Mouse (Mus musculus) ZHBTc4 (cell line): ENCODE measurements around the gene Fam240a.

Experiments used
- DNase-seq: peaks from one replicate; pipeline ENCODE4 v3.0.0-alpha.2; 2011; ENCODE audit warnings: low read depth, low spot score

The Fam240a gene

DNA sequence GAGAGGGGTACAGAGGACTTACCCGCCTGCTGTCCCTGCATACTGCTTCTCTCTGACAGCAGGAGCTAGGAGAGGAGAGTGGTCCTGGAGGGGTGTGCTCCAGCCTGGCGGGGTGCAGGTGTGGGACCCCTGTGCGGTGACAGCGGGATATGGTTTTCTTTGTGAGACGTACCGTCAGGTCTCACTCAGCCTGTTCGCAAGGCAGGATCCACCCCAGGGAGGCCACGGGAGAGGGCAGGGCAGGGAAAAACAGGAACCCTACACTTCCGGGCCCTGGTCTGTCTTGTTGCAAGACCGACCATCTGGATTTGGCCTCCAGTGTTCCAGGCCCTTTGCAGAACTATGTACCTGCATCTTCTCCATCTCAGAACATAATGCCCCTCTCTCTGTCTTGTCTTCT is 23.2 kb downstream of the Fam240a start:
- no peak for DNase-seq

DNA sequence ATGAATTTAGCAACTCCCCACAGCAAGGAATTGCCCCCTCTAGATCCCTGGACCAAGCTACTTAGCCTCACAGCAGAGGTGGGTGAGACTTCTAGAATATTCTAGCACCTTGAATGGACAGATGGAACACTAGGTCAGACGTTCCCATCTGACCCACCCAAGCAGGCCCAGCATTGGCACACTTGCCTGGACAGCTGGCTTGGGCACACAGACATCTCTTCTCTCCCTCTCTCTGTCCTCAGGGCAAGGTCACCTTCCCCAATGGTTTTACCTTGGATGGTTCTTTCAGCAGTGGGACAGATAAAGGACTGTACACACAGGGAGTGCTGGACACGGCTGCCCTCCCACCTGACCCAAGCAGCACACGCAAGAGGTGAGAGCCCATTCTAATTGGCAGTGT is 24.1 kb downstream of the Fam240a start:
- no peak for DNase-seq

DNA sequence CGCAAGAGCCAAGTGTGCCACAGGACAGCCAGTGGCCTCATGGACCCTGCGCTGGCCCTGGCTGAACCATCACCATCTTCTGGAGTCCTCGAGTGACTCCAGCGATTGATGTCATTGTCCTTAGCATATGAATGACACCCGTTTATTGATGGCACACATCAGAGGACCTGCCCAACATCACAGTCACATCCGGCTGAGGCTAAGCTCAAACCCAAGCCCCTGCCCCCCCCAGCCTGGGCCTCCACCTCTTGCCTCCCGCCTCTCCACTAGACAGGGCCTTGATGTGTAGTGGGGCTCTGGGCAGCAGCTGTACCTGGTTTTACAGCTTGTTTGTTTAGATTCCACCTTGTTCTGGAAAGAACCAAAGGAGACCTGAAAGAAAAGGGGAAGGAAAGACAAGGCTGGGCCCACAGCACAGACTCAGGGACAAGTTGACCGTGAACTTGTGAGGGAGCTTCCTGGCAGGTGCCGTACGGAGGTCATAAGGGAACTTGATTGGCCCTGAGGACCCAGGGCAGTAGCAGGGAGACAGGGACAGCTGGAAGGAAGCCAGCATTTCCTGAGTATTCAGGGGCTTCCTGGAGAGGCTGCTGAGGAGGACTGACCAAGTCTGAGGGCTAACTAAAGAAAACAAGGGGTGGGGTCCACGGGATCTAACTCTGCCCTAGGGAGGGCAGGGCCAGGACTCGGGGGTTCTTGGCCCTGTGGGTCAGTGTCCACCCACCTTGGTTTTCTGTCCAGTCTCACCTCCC is 25.4 kb downstream of the Fam240a start:
- DNase-seq, result no peak

DNA sequence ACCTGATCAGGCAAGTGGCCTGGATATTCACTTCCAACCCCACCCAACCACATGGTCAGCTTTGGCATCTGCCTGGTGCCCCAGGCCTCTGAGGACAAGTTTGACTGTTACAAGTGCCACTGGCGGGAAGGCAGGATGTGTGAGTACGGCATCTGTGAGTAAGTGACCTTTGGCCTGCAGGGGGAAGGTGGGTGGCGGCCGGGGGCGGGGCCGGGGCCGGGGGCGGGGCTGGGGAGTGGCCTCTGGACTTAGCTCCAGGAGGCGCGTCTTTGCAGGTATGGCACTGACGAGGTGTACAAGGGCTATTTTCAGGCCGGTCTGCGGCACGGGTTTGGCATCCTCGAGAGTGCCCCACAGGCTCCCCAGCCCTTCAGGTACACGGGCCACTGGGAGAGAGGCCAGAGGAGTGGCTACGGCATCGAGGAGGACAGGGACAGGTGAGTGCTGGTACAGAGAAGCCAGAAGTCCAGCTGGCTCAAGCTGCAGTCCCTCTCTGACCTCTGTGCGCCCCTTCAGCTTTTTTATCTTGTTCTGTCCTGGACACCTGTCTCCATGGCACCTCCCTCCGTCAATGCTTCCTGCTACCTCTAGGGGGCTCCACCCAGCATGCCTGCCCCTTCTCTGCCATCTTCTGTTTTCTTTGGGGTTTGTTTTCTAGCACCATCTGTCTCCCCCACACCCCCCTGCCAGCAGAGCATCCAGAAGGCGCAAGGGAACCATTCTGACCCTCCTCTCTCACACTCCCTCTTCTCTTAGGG is 26.5 kb downstream of the Fam240a start:
- DNase-seq, result peak; percentile 45

DNA sequence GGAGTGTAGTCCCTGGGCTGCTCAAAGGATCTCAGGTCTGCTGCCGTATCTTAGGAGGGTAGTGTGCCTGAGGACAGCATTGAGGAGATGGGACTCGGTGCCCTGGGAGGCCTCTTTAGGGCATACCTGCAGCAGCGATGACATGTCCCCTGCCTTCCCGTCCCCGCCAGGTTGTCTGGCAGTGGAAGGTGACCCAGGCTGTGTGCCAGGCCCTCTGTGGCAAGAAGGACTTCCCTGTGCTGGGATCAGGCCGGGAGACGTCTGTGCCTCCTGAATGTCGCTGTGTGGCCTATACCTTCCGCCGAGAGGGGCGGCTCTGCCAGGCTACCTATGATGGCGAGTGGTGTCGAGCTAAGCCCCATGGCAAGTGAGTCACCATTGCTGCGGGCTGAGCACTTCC is 27.7 kb downstream of the Fam240a start:
- DNase-seq, result no peak

DNA sequence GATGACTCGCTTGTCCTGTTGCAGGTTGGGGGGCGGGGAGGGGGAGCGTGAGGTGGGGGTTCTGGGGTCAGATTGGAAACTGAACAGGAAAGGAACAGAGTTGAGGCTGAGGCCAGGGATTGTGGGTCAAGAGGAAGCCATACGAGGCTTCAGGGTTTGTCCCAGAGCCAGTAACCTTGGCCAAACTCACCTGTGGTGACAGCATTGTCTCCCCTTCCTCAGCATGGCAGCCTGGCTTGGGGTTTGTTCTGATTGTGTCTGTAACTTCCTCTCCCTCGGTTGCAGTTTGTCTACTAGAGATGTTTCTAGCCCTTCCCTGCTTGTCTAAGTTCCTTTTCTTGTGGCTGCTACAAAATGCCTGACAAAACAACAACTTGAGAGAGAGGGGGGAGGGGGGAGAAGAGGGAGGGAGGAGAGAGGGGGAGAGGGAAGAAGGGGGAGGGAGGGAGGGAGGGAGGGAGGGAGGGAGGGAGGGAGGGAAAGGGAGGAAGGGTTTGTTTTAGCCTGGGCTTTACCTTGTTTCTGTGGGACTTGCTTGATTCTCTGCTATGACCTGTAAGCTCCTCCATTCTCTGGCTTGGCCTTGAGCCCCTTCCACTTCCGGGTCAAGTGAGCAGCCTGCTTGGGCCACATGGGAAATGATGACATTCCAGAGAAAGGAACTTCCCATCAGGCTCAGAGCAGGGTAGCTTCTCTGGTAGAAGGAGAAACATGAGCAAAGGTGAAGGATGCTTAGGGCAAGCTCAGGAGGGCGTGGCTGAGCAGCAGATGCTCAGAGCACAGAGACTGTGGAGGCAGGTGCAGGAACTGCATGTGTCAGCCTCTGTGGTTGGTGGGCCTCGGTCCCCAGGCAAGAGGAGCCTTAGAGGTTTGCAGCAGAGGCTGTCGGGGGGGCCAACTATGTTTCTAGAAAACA is 29.0 kb downstream of the Fam240a start:
- peak; percentile 68 for DNase-seq

DNA sequence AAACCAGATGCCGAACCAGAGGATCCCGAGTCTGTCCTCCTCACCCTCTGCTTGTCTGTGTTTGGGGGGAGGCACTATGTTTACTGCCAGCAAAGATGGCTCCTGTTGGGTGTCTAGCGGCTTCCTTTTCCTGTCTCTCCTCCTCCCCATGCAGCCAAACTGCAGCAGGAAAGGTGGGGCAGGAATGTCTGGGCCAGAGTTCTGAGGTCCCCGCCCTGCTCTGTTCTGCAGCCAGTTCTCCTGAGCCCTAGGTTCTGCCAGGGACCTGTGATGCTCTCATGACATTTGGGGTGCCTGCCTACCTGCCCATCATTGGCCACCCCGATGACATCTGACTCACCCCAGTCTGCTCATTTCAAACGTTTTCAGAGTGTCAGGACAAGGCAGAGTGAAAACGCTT is 34.7 kb downstream of the Fam240a start:
- peak; percentile 58 for DNase-seq

DNA sequence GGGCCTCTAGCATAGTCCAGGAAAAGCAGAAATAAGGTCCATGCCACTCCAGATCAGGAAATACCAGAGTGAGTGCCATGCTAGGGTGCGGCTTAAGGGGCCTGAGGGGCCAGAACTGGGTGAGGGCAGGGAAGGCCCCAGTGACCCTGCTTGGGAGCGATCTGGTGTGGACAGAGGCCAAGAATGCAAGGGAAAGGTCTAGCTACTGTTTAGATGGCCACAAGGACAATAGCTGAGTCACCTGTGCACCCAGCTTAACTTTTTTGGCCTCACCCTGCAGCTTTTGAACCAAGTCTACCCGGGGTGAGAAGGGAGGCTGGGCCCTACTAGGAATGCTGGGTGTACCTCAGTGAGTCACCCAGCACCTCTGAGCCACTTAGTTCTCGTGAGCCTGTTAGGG is 35.9 kb downstream of the Fam240a start:
- DNase-seq, result no peak

DNA sequence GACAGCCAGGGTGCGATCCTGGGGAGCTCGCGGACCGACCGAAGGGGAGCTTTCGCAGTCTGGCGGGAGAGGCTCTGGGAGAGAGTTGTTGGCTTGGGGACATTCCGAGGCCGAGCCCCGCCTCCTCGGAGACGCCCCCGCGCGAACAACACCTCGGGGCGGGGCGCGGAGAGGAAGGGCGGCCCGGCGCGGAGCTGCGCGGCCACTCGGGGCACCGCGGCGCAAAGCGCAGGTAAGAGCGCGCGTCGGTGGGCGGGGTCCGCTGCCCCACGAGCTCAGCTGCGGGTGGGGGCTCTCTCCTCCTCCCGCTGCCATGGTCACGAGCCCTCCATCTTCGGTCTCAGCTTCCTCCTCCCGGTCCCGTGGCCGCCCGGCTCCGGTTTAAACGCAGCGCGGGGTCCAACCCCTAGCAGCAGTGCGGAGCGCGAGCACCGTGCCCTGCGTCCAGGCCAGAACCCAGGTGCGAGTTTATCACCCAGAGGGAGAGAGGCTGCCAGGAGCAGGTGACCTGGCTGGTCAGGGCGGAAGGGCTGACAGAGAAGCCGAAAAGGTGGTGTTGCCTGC is 36.6 kb downstream of the Fam240a start, which contains the start of gene Tmie:
Gene Tmie (minus strand): TSS at position 116 of the 564 bp plus-strand sequence.
- DNase-seq, result peak; percentile 92

DNA sequence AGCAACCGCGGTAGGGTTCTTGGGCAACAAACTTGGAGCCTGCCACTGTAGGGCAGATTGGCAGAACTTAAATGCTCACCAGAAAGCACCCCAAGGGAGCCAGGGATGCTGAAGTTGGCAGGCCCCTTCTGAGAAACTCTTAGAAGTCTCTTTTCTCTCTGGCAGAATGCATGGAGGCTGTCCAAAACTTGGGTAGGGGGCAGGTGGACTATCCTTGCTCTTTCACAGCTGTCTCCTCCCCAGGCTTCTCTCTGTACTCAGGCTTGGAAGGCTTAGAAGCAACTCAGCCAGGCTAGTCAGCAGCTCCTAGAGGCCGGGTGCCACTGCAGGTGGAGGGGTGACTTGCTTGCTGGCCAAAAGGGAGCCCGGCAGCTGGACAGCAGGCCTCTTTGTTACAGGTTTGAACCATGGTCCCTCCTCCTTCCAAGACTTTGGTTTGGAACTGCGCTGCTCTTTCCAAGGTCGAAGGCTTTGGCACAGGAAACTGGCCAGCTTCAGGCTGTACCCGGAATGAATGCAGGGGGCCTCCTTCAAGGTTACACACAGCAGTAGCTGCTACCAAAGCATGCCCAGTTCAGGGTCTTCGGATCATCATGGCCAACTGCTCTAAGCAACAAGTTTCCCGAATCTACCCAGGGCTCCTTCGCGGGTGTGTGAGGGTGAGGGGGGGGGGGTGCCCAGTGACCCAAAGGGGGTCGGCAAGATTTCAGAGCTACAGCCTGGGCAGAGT is 37.3 kb downstream of the Fam240a start, which contains the start of gene Als2cl:
Gene Als2cl (plus strand): TSS at position 680 of the 730 bp plus-strand sequence.
- DNase-seq, result no peak

DNA sequence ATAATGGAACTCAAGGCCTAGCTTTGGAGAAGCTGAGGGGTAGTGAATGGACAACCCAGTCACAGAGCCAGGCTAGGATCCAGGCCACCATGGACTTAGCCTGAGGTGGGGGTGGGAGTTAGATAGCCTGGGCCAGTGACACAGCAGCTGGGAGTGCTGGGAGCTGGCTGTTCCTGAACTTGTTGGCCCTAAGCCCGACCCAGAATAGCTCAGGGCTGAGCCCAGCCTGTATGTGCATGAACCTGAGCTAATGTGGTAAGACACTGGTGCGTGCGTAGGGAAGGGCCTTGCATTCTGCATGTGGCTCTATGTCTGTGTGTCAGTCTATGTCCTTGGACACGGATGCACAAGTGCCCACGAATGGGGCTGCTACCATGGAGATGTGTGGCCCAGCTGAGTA is 38.8 kb downstream of the Fam240a start:
- no peak for DNase-seq

DNA sequence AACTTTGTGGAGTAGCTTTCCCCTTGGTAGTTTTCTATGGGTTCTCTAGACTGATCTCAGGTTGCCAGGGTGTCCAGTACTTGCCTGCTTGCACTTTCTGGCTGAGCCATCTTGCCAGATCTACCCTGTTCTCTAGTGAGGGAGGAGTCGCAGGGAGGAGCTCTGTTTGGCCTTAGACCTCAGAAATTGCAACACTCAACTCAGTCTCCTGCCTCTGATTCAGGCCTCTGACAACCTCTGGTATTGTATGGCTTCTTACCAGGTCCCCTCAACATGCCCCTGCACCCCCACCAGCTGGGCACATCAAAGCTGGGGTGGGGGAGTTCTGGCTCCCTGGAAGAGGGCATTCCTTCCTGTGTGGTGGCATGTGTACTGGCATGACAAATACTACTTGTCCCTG is 39.3 kb downstream of the Fam240a start:
- DNase-seq, result no peak

DNA sequence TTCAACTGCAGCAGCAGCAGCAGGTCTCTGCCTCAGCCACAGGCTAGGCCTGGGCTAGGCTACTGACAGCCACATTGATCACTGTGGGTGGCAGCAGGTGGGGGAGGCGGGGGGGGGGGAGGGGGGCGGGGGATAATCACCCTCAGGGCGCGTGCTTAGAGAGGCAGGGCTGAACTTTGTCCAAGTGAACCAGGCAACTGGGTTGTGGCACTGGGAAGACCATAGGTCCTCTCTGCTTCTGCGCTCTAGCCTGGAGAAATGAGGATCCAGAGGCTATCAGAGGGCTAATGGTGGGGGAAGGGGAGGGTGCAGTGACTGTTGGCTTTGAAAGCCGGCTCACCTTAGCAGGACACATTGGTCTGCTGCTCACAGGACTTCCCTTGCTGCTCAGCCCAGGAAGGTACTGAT is 41.4 kb downstream of the Fam240a start:
- DNase-seq, result peak; percentile 55

DNA sequence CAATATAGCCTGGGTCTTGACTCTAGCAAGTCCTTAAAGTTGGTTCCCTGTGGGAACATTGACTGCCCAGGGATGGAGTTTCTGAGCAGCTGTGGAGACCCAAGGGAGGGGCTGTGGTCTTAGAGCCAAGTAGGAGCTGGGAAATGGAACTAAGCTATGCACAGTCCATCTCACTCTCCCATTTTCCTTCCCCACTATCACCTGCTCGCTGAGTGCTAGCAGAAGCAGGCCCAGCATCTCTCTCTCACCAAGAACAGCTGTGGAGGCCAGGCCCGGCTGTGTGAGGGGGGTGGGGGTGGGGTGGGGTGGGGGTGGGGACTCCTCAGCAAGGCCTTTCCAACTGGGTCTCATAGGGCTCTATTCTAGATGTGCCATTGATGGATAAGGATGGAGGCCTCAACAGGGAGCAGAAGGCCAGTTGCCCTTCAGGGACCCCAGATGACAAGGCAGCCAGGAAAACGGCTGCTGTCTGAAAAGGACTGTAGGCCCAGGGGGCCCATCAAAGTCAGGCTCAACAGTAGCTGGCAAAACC is 41.9 kb downstream of the Fam240a start:
- DNase-seq, result no peak

DNA sequence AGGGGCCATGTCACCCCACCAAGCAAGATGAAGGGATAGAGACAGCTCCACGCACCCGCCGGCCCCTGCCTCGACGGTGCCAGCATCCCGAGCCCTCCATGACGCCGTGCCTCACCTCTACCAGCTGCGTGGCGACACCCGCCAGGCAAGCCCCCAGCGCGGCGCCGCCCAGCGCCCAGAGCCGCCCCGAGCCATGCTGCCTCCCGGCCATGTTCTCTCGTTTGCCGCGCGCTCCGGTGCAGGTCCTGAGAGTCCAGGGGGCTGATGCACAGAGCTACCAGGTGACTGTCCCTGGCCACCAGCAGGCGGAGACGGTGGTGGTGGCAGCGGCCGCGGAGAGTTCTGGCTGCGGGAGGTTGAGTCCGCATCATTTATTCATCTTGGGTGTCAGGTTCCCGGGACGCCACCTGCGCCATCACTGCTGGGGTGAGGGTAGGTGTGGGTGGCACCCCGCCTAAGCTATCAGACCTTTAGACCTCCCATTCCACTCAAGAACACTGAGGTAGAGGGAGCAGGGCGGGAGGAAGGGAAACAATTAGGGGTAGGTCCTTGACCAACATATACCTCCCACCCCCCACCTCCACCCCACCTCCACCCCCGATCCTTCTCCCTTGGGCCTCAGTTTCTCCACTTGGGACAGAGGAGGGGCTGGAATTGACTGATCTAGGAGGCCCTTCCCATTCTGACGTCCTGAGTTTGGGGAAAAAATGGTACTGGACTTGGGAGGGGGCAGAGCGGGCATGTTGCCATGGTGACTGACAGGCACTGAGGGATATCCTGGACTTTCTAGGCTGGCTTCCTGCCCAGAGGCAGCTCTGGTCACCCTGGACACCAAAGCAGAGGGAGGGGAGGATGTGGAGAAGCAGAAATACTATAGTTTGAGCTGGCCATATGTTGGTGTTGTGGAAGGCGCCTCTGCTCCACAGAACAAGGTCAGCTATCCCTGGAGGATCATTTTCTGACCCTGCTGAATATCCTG is 42.7 kb downstream of the Fam240a start:
- peak; percentile 58 for DNase-seq

DNA sequence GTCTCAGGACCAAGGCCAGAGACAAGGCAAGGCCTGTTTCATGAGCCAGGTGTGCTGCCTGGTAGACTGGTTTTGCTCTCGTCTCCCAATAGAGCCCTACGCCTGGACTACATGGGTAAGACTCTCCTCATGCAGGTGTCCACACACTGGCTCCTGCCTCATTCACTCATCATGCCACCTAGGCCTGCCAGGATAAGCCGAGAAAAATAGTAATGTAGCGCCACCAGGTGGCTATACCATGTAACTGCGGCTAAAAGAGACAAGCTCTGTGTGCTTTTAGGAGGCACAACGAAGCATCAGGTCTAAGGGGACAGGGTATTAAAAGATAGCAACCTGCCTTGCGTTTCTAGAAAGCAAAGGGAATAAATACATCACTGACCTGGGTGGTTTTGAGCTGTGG is 45.6 kb downstream of the Fam240a start:
- peak; percentile 81 for DNase-seq
